Mouse (Mus musculus): ENCODE data around the gene Nlrp4f.

GRCm38 (mm10) chr13:65200667-65201066, 5.1 kb downstream of the Nlrp4f start:
- TF ChIP-seq CTCF (IDR thresholded peaks at IDR 0.05) (no peak), EP300 (IDR thresholded peaks at IDR 0.05) (no peak)

Data from lung, postnatal 0 days (tissue).